Mouse (Mus musculus): ENCODE measurements around the gene Haus6. TPM values are rescaled to one million over a fixed set of nuclear protein-coding genes. Genes with fewer than 3 reads are reported as not detected.
"Not testable (repeated sequence)": the region's sequence is repeated elsewhere in the genome, so short reads cannot be mapped to it uniquely, and the experiment has no call there.

The Haus6 gene
- polyA plus RNA-seq (2015; fragmentation: Nextera tagmentation; extraction: Ambion mirVana) = 10.4 and 12.4 TPM in 2 replicates

- H3K4me1 ChIP-seq = peaks cover 11% of the 10 kb centered on the region
- no peaks in the 10 kb centered on the region; the same call in 1 of the 2 replicates for H3K36me3 ChIP-seq
- H3K9ac ChIP-seq = peak within 1 kb of the TSS; percentile 52
- peak; percentile 99 for ATAC-seq (ENCODE audit: insufficient number of reproducible peaks, low FRiP score, low TSS enrichment, low read depth)
- H3K27me3 ChIP-seq = no peaks in the 10 kb centered on the region
- H3K27ac ChIP-seq (replicated peaks) = peak within 1 kb of the TSS; percentile 84
- peak within 1 kb of the TSS; percentile 93 for H3K4me2 ChIP-seq (replicated peaks)
- H3K9me3 ChIP-seq (replicated peaks) = no peaks in the 10 kb centered on the region
- H3K4me3 ChIP-seq (replicated peaks) = peak within 1 kb of the TSS; percentile 62
- WGBS = under 1% methylated on average over 59 of the region's 59 CpGs
Measured at GRCm38 (mm10) chr4:86611524-86612288, at the start of gene Haus6. TSS of gene Haus6 (minus strand) at chr4:86612055.

GRCm38 (mm10) chr4:86657176-86657575, 45.3 kb upstream of the Haus6 start:
- H3K9me3 ChIP-seq (replicated peaks) = no peaks in the 10 kb centered on the region

DNA sequence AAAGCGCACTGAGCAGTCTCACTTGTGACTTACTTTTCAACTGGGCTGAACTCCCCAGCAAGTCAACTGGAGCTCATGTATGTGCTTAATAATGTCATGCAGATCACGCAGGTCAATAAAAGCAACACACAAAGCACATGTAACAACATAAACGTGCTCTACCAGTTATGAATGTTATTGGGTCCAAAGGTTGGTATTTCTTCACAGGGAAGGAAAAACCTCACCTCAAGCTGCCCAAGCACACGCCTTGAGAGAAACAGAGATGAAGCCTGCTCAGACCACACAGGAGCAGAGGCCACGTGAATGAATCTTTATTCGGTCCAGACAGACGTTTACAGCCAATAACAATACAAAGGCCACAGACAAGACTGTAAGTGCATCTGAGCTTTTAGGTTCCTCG, 44.6 kb upstream of the Haus6 start:
- not testable (repeated sequence) for H3K4me2 ChIP-seq (replicated peaks); H3K27ac ChIP-seq (replicated peaks); H3K27me3 ChIP-seq; H3K9me3 ChIP-seq (replicated peaks); H3K9ac ChIP-seq; ATAC-seq (ENCODE audit: insufficient number of reproducible peaks, low FRiP score, low TSS enrichment, low read depth); H3K4me3 ChIP-seq (replicated peaks); H3K4me1 ChIP-seq
- H3K36me3 ChIP-seq = peaks cover 48% of the 10 kb centered on the region
- 94% methylated on average over 8 of the region's 8 CpGs for WGBS

More at GRCm38 (mm10) chr4:86657176-86657575, 45.3 kb upstream of the Haus6 start:
- H3K36me3 ChIP-seq = peaks cover 55% of the 10 kb centered on the region
- no peaks in the 10 kb centered on the region for H3K27me3 ChIP-seq
- no peak overlapping the region for H3K27ac ChIP-seq (replicated peaks)
- H3K4me3 ChIP-seq (replicated peaks) = no peak overlapping the region
- WGBS = 92% methylated on average over 12 of the region's 12 CpGs
- no peak overlapping the region for H3K4me2 ChIP-seq (replicated peaks)
- H3K9ac ChIP-seq = no peak overlapping the region
- H3K4me1 ChIP-seq = no peaks in the 10 kb centered on the region
- no peak for ATAC-seq (ENCODE audit: insufficient number of reproducible peaks, low FRiP score, low TSS enrichment, low read depth)

GRCm38 (mm10) chr4:86651686-86652384, 40.0 kb upstream of the Haus6 start:
- no peak overlapping the region for H3K9ac ChIP-seq
- H3K4me3 ChIP-seq (replicated peaks) = no peak overlapping the region
- H3K36me3 ChIP-seq = peaks cover 9% of the 10 kb centered on the region
- H3K9me3 ChIP-seq (replicated peaks) = no peaks in the 10 kb centered on the region
- WGBS = 62% methylated on average over 10 of the region's 10 CpGs
- no peaks in the 10 kb centered on the region for H3K4me1 ChIP-seq
- H3K27me3 ChIP-seq = no peaks in the 10 kb centered on the region
- H3K27ac ChIP-seq (replicated peaks) = no peak overlapping the region
- no peak overlapping the region for H3K4me2 ChIP-seq (replicated peaks)
- no peak for ATAC-seq (ENCODE audit: insufficient number of reproducible peaks, low FRiP score, low TSS enrichment, low read depth)

DNA sequence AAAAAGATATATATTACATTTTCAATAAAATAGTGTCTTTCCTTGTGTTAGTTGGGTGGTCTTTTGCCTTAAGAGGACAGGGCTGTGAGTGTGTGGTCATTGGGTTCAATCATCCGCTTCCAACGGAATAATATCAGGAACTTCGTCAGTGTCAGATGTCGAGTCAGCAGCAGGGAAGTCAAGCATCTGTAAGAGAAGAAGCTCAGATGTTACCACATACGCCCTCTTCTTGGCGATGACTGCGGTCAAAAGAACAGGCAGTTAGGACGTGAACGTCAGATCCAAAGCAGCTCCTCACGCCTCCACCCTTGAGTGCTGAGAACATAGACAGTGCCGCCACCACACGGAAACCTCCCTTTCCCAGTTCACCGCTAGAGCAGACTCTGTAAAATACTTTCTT, 36.5 kb upstream of the Haus6 start:
- not testable (repeated sequence) for ATAC-seq (ENCODE audit: insufficient number of reproducible peaks, low FRiP score, low TSS enrichment, low read depth)

GRCm38 (mm10) chr4:86637561-86637960, 25.7 kb upstream of the Haus6 start:
- H3K36me3 ChIP-seq; H3K27ac ChIP-seq (replicated peaks); H3K4me2 ChIP-seq (replicated peaks); ATAC-seq (ENCODE audit: insufficient number of reproducible peaks, low FRiP score, low TSS enrichment, low read depth); H3K4me1 ChIP-seq; H3K4me3 ChIP-seq (replicated peaks); H3K27me3 ChIP-seq; H3K9me3 ChIP-seq (replicated peaks); H3K9ac ChIP-seq: not testable (repeated sequence)
- WGBS = 86% methylated on average over 9 of the region's 9 CpGs

More for the DNA sequence above, 36.5 kb upstream of the Haus6 start:
- H3K9ac ChIP-seq; H3K9me3 ChIP-seq (replicated peaks); H3K4me1 ChIP-seq; H3K4me2 ChIP-seq (replicated peaks); H3K36me3 ChIP-seq; H3K27me3 ChIP-seq; H3K27ac ChIP-seq (replicated peaks); H3K4me3 ChIP-seq (replicated peaks): not testable (repeated sequence)
- 86% methylated on average over 10 of the region's 13 CpGs for WGBS

GRCm38 (mm10) chr4:86634873-86635272, 23.0 kb upstream of the Haus6 start:
- H3K4me3 ChIP-seq (replicated peaks); H3K36me3 ChIP-seq; H3K27me3 ChIP-seq; H3K4me1 ChIP-seq; H3K9me3 ChIP-seq (replicated peaks); H3K4me2 ChIP-seq (replicated peaks); ATAC-seq (ENCODE audit: insufficient number of reproducible peaks, low FRiP score, low TSS enrichment, low read depth); H3K27ac ChIP-seq (replicated peaks); H3K9ac ChIP-seq: not testable (repeated sequence)

DNA sequence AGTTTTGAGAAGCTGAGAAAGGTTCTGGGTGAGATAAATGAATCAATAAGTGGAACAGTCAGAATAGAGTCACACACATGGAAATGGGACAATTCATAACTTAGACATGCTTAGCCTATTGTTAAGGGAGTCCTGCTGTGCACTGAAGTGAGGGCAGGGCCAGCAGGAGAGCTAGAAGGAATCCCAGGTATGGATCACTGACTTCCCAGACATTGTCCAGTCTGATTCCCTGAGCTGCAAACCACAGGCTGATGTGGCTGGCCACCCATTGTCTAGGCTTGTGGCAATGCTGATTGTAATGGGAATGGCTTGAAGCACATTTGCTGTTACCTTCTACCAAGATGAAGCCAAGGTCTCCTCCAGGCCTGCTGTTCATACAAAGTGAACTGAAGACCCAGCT, 22.5 kb upstream of the Haus6 start:
- not testable (repeated sequence) for H3K36me3 ChIP-seq; ATAC-seq (ENCODE audit: insufficient number of reproducible peaks, low FRiP score, low TSS enrichment, low read depth); H3K4me3 ChIP-seq (replicated peaks); H3K9me3 ChIP-seq (replicated peaks); H3K4me1 ChIP-seq; H3K4me2 ChIP-seq (replicated peaks); H3K27me3 ChIP-seq; H3K27ac ChIP-seq (replicated peaks); H3K9ac ChIP-seq

GRCm38 (mm10) chr4:86632556-86632955, 20.7 kb upstream of the Haus6 start:
- H3K4me2 ChIP-seq (replicated peaks); H3K27me3 ChIP-seq; H3K36me3 ChIP-seq; H3K27ac ChIP-seq (replicated peaks); H3K9me3 ChIP-seq (replicated peaks); H3K4me1 ChIP-seq; H3K9ac ChIP-seq; ATAC-seq (ENCODE audit: insufficient number of reproducible peaks, low FRiP score, low TSS enrichment, low read depth); H3K4me3 ChIP-seq (replicated peaks): not testable (repeated sequence)
- 67% methylated on average over 5 of the region's 5 CpGs for WGBS

GRCm38 (mm10) chr4:86631831-86632230, 20.0 kb upstream of the Haus6 start:
- no peaks in the 10 kb centered on the region for H3K9me3 ChIP-seq (replicated peaks)
- H3K27me3 ChIP-seq = no peaks in the 10 kb centered on the region
- H3K36me3 ChIP-seq = no peaks in the 10 kb centered on the region
- 43% methylated on average over 4 of the region's 4 CpGs for WGBS
- H3K4me3 ChIP-seq (replicated peaks) = no peak overlapping the region
- no peak overlapping the region for H3K9ac ChIP-seq
- no peak overlapping the region for H3K4me2 ChIP-seq (replicated peaks)
- ATAC-seq (ENCODE audit: insufficient number of reproducible peaks, low FRiP score, low TSS enrichment, low read depth) = no peak
- no peak overlapping the region for H3K27ac ChIP-seq (replicated peaks)
- no peaks in the 10 kb centered on the region for H3K4me1 ChIP-seq

- H3K4me1 ChIP-seq; H3K9ac ChIP-seq; H3K4me2 ChIP-seq (replicated peaks); H3K9me3 ChIP-seq (replicated peaks); H3K4me3 ChIP-seq (replicated peaks); ATAC-seq (ENCODE audit: insufficient number of reproducible peaks, low FRiP score, low TSS enrichment, low read depth); H3K27ac ChIP-seq (replicated peaks); H3K27me3 ChIP-seq; H3K36me3 ChIP-seq: not testable (repeated sequence)
- 90% methylated on average over 7 of the region's 7 CpGs for WGBS
Measured at GRCm38 (mm10) chr4:86626496-86626895, 14.6 kb upstream of the Haus6 start.

GRCm38 (mm10) chr4:86625463-86625862, 13.6 kb upstream of the Haus6 start:
- Histone ChIP-seq H3K9me3 (replicated peaks) (no peaks in the 10 kb centered on the region), H3K4me2 (replicated peaks) (no peak overlapping the region), H3K36me3 (no peaks in the 10 kb centered on the region), H3K4me1 (no peaks in the 10 kb centered on the region), H3K4me3 (replicated peaks) (no peak overlapping the region), H3K27ac (replicated peaks) (no peak overlapping the region), H3K27me3 (no peaks in the 10 kb centered on the region), H3K9ac (no peak overlapping the region)
- ATAC-seq (ENCODE audit: insufficient number of reproducible peaks, low FRiP score, low TSS enrichment, low read depth) = no peak
- WGBS = 75% methylated on average over 5 of the region's 5 CpGs
